Mouse (Mus musculus) thymus, postnatal 10 days (tissue): ENCODE results near the gene Prmt1.
A peak's percentile ranks its signal among the peaks of the same experiment; 100 is the strongest.

Experiments used
- DNase-seq, 2 experiments: peaks; one replicate each; pipeline ENCODE4 v3.0.0; 2021; ENCODE audit warnings: low spot score in 2 of 2

The Prmt1 gene

GRCm38 (mm10) chr7:45012824-45013223, 26.5 kb upstream of the Prmt1 start:
- DNase-seq = no peak

- no peak for DNase-seq
Observed at GRCm38 (mm10) chr7:45012011-45012410, 25.6 kb upstream of the Prmt1 start.

GRCm38 (mm10) chr7:45008411-45008810, 22.0 kb upstream of the Prmt1 start:
- no peak for DNase-seq

GRCm38 (mm10) chr7:45007846-45008245, 21.5 kb upstream of the Prmt1 start:
- no peak for DNase-seq

GRCm38 (mm10) chr7:45007141-45007540, 20.8 kb upstream of the Prmt1 start:
- DNase-seq = no peak

- no peak for DNase-seq
Observed at GRCm38 (mm10) chr7:45006503-45006902, 20.1 kb upstream of the Prmt1 start.

GRCm38 (mm10) chr7:45005321-45005992, 19.1 kb upstream of the Prmt1 start:
- DNase-seq = no peak

- DNase-seq = no peak
Observed at GRCm38 (mm10) chr7:45004546-45004945, 18.2 kb upstream of the Prmt1 start.

GRCm38 (mm10) chr7:45002440-45002839, 16.1 kb upstream of the Prmt1 start:
- DNase-seq = no peak

- no peak for DNase-seq
Observed at GRCm38 (mm10) chr7:45000539-45001114, 14.3 kb upstream of the Prmt1 start.

- DNase-seq = no peak
Observed at GRCm38 (mm10) chr7:44999753-45000152, 13.4 kb upstream of the Prmt1 start.

GRCm38 (mm10) chr7:44998501-44998955, 12.2 kb upstream of the Prmt1 start, which contains the start of gene Bcl2l12:
Gene Bcl2l12 (minus strand): TSS chr7:44998712.
- peak in 1 of 2 experiments; percentile 29 for DNase-seq

- no peak for DNase-seq
Observed at GRCm38 (mm10) chr7:44997940-44998428, 11.6 kb upstream of the Prmt1 start.

- DNase-seq = peak; percentile 95 to 98
Observed at GRCm38 (mm10) chr7:44997231-44997939, 11.0 kb upstream of the Prmt1 start, which contains the start of gene Irf3. Gene Irf3 (plus strand): TSS chr7:44997648.

GRCm38 (mm10) chr7:44996672-44997071, 10.3 kb upstream of the Prmt1 start:
- peak in 1 of 2 experiments; percentile 37 for DNase-seq

GRCm38 (mm10) chr7:44986879-44987718, 731 bp upstream of the Prmt1 start:
- peak in 1 of 2 experiments; percentile 27 for DNase-seq

- peak; percentile 50 to 63 for DNase-seq
Observed at GRCm38 (mm10) chr7:44985595-44986191, 675 bp downstream of the Prmt1 start.

- no peak for DNase-seq
Observed at GRCm38 (mm10) chr7:44984833-44985164, 1.6 kb downstream of the Prmt1 start.

GRCm38 (mm10) chr7:44983944-44984832, 2.2 kb downstream of the Prmt1 start:
- no peak for DNase-seq

GRCm38 (mm10) chr7:44983085-44983484, 3.3 kb downstream of the Prmt1 start:
- DNase-seq = peak; percentile 77 to 92
